Mouse (Mus musculus) lung, adult 2 months (tissue): ENCODE measurements at regions not wholly inside any gene's neighbourhood (a gene's known extent, or its start where the extent isn't known, plus 50 kb on each side); places are given as distances from the start of the nearest gene placed in this dataset.

Source experiments
- DNase-seq: peaks from one replicate; pipeline ENCODE4 v3.0.0; 2022
- H3K4me1 ChIP-seq: fragments of 200-500 bp; 2 replicates; pipeline ENCODE4 v1.6.1; 2011; ENCODE audit warnings: low read length; ENCODE audit not compliant: control insufficient read depth, insufficient read depth
- H3K4me3 ChIP-seq: fragments of 200-500 bp; replicated peaks from 2 replicates; pipeline ENCODE3; 2011; ENCODE audit warnings: low read depth, mild to moderate bottlenecking, control low read depth, low read length; ENCODE audit errors: extremely low read depth
- CTCF ChIP-seq: fragments of 200-500 bp; IDR thresholded peaks from 2 replicates; pipeline ENCODE4 v1.5.1; 2011; ENCODE audit warnings: mild to moderate bottlenecking, low read length, control low read depth; ENCODE audit not compliant: insufficient read depth
- POLR2A ChIP-seq: fragments of 200-500 bp; IDR thresholded peaks from 2 replicates; pipeline ENCODE4 v1.6.1; 2011; ENCODE audit warnings: low read depth, mild to moderate bottlenecking, control low read depth, low read length, borderline replicate concordance; ENCODE audit errors: extremely low read depth
- WGBS: fragments of 180-500 bp; shearing (Covaris S2); methylation state at CpG from one replicate; pipeline ENCODE4 v1.1.7; 2018; 5-methylcytosine and 5-hydroxymethylcytosine counted together

GRCm38 (mm10) chr5:64428822-64429221, 272.7 kb downstream of the Tbc1d1 start:
- H3K4me1 ChIP-seq = no peaks in the 10 kb centered on the region

GRCm38 (mm10) chr5:64430501-64430900, 274.4 kb downstream of the Tbc1d1 start:
- WGBS = 62% methylated on average over 3 of the region's 3 CpGs
- DNase-seq = no peak
- TF ChIP-seq CTCF (no peak), POLR2A (no peak)
- Histone ChIP-seq H3K4me1 (no peaks in the 10 kb centered on the region), H3K4me3 (no peak overlapping the region)

More at GRCm38 (mm10) chr5:64428822-64429221, 272.7 kb downstream of the Tbc1d1 start:
- H3K4me3 ChIP-seq = no peak overlapping the region
- no peak for DNase-seq
- 61% methylated on average over 8 of the region's 8 CpGs for WGBS
- TF ChIP-seq CTCF (no peak), POLR2A (no peak)

DNA sequence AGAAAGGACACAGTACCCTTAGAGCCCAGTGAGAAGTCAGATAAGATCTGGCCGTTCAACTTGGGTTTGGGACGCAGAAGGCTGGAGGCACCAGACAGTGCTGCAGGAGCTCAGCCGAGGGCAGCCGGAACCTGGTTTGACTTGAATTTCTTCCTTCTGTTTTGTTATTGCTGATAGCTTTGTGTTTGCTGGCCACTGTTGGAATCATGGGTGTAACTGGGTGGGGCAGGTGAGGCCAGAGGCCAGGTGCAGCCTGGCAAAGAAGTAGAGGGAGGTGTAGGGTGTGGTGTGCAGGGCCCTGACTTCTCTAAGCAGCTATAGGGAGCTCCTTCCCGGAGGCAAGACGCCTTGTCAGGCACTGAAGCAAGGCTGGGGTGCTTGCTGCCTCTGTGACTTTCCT, 275.5 kb downstream of the Tbc1d1 start:
- no peak overlapping the region for H3K4me3 ChIP-seq
- WGBS = 65% methylated on average over 6 of the region's 6 CpGs
- DNase-seq = no peak
- TF ChIP-seq POLR2A = no peak
- TF ChIP-seq CTCF = no peak
- H3K4me1 ChIP-seq = no peaks in the 10 kb centered on the region

DNA sequence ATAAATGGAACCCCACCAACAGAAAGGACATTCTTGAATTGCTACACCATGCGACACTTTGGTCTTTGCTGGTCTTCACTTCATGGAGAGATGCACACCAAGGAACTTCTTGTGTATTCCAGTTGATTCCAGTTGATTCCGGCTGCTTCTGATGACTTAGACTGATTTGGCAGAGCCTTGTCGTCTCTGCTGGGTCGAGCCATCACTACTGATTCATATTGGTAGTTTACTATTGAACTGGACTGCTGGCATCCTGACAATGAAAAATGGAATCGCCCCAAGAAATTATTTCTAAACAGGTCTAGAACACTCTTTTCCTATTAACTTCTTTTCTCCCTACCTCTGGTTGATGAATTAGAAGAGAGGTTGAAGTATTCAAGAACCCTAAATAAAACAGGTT, 277.7 kb downstream of the Tbc1d1 start:
- TF ChIP-seq CTCF (no peak), POLR2A (no peak)
- H3K4me1 ChIP-seq = no peaks in the 10 kb centered on the region
- WGBS = 79% methylated on average over 5 of the region's 5 CpGs
- no peak for DNase-seq
- H3K4me3 ChIP-seq = no peak overlapping the region

GRCm38 (mm10) chr5:64435491-64435890, 279.4 kb downstream of the Tbc1d1 start:
- DNase-seq = no peak
- WGBS = 52% methylated on average over 3 of the region's 3 CpGs
- Histone ChIP-seq H3K4me1 (no peaks in the 10 kb centered on the region), H3K4me3 (no peak overlapping the region)
- TF ChIP-seq POLR2A = no peak
- no peak for TF ChIP-seq CTCF

DNA sequence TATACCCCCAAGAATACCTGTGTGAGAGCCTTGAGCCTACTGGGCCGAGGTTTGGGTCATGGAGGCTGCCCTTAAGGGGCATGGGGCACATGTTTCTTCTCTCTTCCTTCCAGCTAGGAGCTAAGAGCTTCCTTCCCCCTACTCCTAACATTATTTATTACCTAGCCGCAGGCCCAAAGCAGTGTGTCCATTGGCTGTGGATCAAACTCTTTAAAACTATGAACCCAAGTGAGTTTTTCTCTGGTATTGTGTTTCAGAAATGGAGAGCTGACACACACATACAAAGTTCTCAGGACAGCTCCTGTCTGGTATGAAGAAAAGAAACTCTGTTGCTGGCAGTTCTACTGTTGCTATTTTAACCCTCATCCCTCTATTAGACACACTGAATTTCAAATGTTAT, 279.9 kb downstream of the Tbc1d1 start:
- no peak for DNase-seq
- Histone ChIP-seq H3K4me3 (no peak overlapping the region), H3K4me1 (no peaks in the 10 kb centered on the region)
- no peak for TF ChIP-seq CTCF
- no peak for TF ChIP-seq POLR2A
- WGBS = 83% methylated on average over 2 of the region's 2 CpGs

GRCm38 (mm10) chr5:64437720-64438119, 281.6 kb downstream of the Tbc1d1 start:
- 45% methylated on average over 5 of the region's 5 CpGs for WGBS
- no peak for TF ChIP-seq CTCF
- TF ChIP-seq POLR2A = no peak
- H3K4me3 ChIP-seq = no peak overlapping the region
- no peak for DNase-seq
- H3K4me1 ChIP-seq = no peaks in the 10 kb centered on the region

DNA sequence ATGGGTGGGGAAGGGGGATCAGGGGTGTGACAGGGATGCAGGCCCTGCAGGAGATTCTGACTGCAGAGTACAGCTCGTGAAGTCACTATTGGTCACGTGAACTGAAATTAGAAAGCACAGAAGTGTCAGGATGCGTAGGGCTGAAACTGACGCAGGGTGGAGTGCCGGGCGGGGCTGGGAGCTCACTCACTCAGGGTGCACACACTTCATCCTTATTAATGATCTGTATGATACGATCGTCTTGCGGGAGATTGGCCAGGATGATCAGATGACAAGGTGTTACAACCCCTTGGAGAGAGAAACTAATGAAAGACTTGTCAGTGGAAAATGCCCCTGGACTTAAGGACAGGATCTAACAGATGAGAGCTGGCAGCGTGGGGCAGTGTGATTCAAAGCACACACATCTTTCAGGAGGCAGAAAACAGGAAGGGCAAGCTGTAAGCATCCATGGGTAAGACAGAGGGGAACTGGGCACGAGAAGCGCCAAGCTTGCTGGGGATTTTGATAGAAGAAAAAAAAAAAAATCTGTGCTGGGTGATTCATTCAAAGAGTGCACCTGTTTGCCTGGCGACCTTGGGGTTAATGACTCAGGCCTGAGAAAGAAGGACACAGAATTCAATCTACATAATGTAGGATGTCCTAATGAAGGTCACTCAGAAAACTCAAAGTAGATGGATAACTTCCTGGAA, 282.5 kb downstream of the Tbc1d1 start:
- Histone ChIP-seq H3K4me3 (no peak overlapping the region), H3K4me1 (no peaks in the 10 kb centered on the region)
- 44% methylated on average over 13 of the region's 13 CpGs for WGBS
- DNase-seq = no peak
- TF ChIP-seq POLR2A = no peak
- TF ChIP-seq CTCF = no peak

DNA sequence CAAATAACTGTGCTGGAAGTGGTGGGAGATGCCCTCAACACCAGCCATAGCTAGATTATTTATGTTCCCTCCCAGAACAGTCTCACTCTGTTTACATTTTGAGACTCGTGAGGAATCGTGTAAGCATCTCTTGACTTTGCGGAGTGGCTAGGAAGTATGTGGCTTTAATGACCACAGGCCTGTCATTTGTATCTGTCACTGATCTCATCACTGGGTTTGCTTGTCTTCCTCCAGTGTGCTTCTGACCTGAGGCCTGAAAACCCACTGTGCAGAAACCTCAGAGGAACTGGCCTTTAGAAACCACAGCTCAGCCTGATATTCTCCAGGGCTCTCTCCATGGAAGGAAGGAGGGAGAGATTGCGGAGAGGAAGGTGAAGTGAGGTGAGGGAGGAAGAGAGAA, 291.7 kb downstream of the Tbc1d1 start:
- no peak for DNase-seq
- no peak overlapping the region for H3K4me3 ChIP-seq
- WGBS = 41% methylated on average over 4 of the region's 4 CpGs

GRCm38 (mm10) chr5:64452668-64453334, 296.7 kb downstream of the Tbc1d1 start:
- WGBS = 27% methylated on average over 1 of the region's 1 CpGs
- TF ChIP-seq CTCF = no peak
- TF ChIP-seq POLR2A = no peak
- no peaks in the 10 kb centered on the region for H3K4me1 ChIP-seq
- H3K4me3 ChIP-seq = no peak overlapping the region
- DNase-seq = no peak

More for the DNA sequence above, 291.7 kb downstream of the Tbc1d1 start:
- TF ChIP-seq POLR2A (no peak), CTCF (no peak)
- H3K4me1 ChIP-seq = no peaks in the 10 kb centered on the region

DNA sequence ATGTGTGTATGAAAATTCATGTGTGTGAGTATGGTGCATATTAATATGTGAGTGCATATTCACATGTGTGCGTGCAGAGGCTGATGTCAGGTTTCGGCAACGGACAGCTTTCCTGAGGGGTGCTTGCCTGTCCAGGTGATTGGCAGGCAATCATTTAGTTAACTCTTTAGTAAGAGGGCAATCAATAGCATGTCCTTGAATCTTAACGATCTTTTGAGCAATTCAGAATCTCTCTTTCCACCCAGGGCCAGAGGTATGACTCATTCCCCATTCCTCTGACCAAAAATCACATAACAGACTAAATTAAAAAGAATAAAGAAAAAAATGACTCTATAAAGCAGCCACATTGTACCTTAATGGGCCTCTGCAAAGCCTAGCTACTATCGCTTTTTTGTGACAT, 303.7 kb downstream of the Tbc1d1 start:
- no peak overlapping the region for H3K4me3 ChIP-seq
- DNase-seq = no peak
- no peaks in the 10 kb centered on the region for H3K4me1 ChIP-seq
- WGBS = 85% methylated on average over 5 of the region's 5 CpGs
- TF ChIP-seq CTCF (no peak), POLR2A (no peak)
